Mouse (Mus musculus) heart, adult 11 months (tissue): ENCODE measurements at regions not wholly inside any gene's neighbourhood (a gene's known extent, or its start where the extent isn't known, plus 50 kb on each side); places are given as distances from the start of the nearest gene placed in this dataset.

Experiments used
- DNase-seq: peaks from one replicate; pipeline ENCODE4 v3.0.0; 2022

DNA sequence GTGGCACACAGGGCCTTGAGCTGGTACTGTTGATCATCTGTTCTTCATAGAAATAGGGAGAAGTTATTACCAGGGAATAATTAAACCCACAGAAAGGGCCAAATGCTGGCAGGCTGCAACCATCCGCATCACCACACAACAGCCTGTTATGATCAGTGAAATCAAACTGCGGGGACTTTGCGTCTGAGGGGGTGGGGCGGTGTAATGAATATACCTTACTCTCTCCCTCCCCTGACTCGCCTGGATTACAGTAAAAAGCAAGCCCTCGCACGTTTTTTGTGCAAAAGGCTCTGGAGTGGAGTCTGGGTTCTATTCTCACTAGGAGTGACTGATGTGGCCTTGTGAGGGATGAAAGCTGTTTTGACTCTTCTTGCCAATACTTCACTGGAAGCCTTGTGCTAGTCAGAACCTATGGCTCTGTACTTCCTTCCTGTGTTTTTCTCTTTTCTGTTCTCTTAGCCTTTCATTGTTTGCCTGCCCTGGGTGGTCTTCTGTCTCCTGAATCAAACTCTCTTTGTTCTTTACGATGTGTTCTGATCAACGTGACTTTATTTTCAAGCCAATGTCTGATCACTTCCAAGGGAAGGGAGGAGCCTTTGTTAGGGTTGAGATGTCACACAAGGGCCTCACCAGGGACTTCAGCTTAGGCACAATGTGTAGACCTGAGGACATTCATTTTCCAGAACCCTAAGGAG, 172.4 kb downstream of the Dact1 start:
- peak; percentile 93 for DNase-seq

- DNase-seq, result no peak
These were observed 172.9 kb downstream of the Dact1 start for GRCm38 (mm10) chr12:71482619-71483018.

- DNase-seq, result peak; percentile 78
These were observed 174.0 kb downstream of the Dact1 start for GRCm38 (mm10) chr12:71483536-71484165.

DNA sequence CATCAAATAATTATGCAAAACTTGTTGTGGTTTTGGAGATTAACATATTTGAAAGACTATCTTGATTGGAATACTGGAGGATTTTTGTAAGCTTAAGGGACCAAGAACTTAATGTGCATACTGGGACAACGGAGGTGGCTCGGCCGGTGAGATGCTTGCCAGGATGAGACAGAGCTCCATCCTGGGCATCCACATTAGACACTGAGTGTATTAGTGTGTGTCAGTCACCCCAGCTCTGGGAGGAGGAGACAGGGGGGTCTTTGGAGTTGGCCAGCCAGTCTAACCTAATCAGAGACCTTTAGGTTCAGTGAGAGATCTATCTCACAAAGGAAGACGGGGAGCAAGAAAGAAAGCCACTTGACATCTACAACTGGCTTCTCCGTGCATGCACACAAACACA, 174.6 kb downstream of the Dact1 start:
- DNase-seq, result peak; percentile 77

- no peak for DNase-seq
These were observed 176.4 kb downstream of the Dact1 start for GRCm38 (mm10) chr12:71486078-71486477.

DNA sequence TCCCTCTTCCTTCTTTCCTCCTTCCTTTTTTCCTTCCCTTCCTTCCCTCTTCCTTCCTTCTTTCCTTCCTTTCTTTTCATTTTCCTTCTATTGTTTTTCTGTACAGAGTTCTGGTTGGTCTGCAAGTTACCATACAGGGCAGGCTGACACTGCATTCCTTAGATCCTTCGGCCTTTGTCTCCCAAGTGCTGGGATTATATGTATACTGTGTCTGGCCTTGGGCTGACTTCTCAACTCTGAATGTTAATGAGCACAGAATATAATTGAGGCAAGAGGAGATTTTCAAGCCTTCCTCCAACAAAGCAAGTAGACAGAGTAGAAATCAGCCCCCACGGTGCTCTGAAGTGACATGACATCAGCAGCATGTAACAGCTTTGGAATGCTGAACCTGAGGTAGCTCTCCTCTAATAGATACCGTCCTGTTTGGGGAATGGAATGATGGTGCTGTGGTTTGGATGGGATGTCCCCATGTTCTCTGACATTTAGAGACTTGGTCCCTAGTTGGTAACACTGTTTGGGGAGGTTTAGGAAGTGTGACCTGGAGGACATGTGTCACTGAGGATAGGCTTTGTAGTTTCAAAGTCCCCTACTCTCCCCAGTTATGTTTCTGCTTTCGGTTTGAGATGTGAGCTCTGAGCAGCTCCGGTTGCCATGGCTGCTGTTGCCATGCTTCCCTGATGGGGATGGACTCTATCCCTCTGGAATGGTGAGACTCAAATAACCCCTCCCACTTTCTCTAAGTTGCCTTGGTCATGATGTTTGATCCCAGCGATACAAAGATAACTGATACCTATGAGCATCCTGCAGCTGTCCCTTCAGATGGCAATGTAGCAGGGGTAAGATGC, 178.1 kb downstream of the Dact1 start:
- peak; percentile 55 for DNase-seq

- peak; percentile 71 for DNase-seq
These were observed 179.6 kb downstream of the Dact1 start for GRCm38 (mm10) chr12:71489295-71489694.

DNA sequence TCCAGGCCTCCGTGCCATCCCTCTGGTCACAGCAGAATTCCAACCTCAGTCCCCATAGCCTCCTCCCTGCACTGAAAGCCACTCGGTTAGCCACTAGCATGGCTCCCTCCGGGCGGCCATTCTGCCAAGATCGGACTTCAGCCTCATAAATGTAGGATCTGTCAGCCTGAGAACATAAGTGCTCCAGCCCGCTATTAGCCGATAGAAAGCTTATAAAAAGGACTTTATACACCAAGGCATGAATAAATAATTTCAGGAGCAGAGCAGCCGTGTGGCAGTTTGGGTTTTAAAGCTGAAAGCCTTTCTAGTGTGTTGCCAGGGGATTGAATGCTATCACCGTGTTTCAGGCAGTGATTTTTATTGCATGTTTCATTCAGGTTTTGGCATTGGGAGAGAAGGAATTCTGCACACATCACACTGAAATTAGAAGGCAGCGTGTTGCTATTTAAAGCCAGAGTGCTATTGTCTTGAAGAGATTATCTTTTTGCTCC, 185.2 kb downstream of the Dact1 start:
- no peak for DNase-seq

DNA sequence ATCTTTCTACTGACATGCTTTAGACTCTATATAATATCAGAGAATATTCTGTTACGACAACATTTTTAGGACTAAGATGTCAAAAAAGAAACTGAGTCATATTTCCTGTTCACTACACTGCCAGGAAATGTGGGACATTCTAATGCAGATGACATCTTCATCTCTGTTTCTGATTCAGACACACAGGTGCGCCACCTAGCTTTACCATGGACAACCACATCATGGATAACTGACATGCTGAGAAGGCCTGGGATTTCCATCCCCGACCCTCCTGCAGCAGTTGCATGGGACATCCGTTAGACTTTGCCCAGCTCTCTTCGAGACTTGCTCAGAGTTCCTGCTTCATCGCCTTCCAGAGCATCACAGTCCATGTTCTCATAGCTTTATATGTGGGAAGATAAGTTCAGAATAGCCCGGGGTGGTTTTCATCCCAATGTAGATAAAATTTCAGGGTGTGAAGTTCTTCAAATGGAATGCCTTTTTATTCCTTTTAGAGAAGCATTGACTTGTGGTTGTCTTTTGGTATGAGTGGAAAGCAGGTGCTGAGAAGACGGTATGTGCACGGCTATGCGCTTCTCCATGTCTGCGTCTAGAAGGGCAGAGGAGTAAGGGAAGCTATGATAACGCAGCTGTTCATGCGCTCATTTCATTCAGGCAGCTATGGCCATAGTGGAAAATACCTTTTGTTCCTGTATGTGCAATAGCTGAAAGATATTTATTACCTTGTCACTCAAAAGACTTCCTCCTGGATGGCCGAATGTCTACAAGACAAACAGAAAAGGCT, 188.8 kb downstream of the Dact1 start:
- DNase-seq, result no peak

- DNase-seq, result no peak
These were observed 191.7 kb downstream of the Dact1 start for GRCm38 (mm10) chr12:71501299-71501810.

DNA sequence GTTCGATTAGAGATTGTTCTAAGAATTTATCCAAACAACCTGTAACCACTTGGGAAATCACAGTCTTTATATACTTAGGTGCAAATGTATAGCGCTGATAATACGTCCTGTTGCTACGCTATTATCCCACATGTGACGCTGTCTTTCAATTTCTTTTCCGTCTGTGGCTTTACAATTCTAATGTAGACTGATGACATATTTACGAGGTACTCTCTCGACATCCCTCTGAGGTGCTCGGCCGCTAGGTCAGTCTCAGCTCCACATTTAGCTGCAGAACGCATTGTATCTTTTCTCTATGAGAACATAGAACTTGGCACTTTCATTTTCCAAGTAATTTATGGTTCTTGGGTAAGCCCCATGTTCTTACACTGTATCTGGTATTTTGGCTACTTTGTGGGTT, 193.6 kb downstream of the Dact1 start:
- no peak for DNase-seq

DNA sequence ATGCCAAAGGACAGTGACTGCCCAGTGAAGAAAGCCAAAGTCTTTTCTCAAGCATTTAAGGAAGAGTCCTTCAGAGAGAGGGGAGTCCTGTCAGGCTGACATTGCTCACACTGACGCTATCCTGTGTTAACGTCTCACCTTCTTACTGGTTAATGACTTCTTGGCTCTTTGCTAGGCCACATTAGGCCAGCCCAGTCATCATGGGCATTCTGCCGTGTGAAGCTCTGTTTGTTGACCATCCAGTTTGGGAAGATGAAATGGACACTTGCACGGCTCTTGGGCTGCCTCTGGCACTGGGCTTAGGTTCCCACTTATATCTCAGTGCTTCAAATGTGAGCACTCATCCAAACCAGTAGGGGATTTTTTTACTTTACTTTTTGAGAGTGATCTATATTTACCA, 196.5 kb downstream of the Dact1 start:
- DNase-seq, result no peak

DNA sequence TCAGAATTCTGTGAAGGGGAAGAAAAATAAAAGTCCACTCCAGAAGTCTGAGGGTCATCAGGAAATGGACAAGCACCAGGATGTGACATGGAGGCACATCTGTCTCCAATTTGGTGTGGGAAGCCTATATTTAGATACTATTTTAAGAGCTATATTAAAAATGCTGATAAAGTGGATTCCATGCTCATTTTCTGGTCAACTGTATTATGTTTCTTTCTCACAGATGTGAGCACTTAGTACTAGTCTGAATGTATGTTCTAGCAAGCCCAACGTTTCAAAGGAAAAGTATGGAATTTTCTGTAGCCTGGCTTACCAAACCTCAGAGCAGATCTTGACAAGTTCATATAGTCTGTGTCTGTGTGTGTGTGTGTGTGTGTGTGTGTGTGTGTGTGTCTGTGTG, 197.0 kb downstream of the Dact1 start:
- DNase-seq, result no peak

DNA sequence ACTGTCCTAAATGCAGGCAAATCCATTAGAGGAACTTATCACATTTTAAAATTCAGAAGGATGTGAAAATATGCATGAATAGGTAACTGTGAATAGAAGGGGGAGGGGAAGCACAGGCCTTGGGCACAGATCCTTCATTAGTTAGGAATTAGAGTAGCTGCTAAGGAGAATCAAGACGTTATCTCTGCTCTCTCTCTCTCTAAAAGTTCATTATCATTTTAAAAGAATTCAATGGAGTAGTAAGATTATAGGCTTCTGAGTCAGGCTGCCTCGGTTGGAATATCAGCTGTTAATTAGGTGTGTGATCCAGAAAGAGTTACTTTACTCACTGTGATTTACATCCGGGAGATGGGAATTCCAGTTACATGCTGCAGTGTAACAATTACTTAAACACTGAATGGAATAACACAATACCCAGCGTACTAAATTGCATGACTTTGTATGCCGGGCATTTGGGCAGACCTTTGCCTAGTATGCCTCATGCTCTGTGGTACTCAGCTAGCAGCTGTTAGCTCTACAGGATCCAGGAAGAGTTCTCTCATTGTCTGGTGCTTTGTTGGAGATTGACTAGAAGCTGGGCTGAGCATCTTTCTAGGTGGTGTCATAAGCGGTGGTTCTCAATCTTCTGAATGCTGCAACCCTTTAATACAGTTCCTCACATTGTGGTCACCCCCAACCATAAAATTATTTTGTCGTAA, 203.4 kb downstream of the Dact1 start:
- no peak for DNase-seq

GRCm38 (mm10) chr12:71519520-71519919, 209.8 kb downstream of the Dact1 start:
- peak; percentile 51 for DNase-seq

GRCm38 (mm10) chr12:71521936-71522335, 212.3 kb downstream of the Dact1 start:
- peak; percentile 74 for DNase-seq

DNA sequence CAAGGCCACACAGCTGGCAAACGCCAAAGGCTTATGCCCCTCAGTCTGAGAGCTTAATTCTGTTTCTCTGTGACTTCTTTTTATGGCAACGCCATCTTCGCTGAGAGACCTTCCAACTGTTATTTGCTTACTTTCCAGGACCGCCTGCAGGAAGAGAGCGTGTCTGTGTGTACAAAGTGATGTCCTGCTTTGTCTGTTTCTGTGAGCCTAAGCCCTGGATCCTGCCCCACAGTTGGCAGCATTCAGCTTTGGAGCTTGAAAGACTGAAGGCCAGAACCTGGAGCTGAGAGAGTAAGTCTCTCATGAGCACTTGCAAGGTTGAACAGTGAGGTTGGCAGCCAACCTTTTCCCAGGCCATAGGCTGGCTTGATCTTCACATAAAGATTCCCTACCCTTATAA, 212.8 kb downstream of the Dact1 start:
- peak; percentile 87 for DNase-seq

- DNase-seq, result peak; percentile 88
These were observed 214.5 kb downstream of the Dact1 start for GRCm38 (mm10) chr12:71524156-71524555.

- peak; percentile 79 for DNase-seq
These were observed 215.7 kb downstream of the Dact1 start for GRCm38 (mm10) chr12:71525255-71525927.

DNA sequence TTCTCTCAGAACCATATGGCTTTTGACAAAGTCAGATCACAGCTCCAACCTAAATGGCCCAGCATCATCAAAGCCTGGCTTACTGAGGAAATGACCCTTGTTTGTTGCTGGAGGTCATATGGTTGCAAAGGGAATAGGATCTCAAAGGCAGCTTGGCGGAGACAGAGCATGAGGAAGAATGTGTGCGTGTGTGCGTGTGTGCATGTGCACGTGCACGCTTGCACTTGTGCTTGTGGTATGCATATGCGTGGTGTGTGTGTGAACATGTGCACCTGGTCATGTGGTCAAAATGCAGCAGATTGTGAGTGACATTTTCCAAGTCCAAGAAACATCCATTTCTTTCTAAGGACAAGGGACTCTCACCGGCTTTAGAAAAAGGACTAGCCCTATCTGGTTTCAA, 216.9 kb downstream of the Dact1 start:
- DNase-seq, result peak; percentile 58

DNA sequence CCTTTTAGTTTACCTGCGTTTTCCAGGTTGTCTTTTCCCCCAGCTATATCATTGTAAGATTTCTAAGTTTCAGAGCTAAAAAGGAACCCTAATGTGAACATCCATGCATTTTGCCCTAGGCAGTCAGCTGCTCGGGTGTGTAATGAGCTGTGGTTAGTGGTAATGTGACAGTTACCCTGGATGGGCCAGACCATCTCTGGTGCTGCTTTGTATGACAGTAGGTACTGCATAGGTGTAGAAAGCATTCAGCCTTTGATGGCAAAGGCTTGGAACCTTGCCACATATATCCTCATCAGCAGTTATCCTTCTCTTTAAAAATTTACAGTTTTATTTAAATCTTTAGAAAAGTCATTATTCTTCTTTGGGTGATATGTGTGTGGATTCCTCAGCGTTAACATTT, 222.5 kb downstream of the Dact1 start:
- DNase-seq, result no peak
